Mouse (Mus musculus): Measurements from ENCODE around the gene Ube2r2. TPM values are rescaled to one million over a fixed set of nuclear protein-coding genes. Genes with fewer than 3 reads are reported as not detected.

Gene Ube2r2
- total RNA-seq, 2 experiments from 2014 or later: 78.4 to 78.6 TPM

GRCm38 (mm10) chr4:41170970-41171369, 35.4 kb downstream of the Ube2r2 start:
- DNase-seq (ENCODE audit: low spot score in 2 of 2): no peak

- no peak for DNase-seq (ENCODE audit: low spot score in 2 of 2)
Observed at GRCm38 (mm10) chr4:41174631-41175030, 39.1 kb downstream of the Ube2r2 start.

- no peak for DNase-seq (ENCODE audit: low spot score in 2 of 2)
Observed at GRCm38 (mm10) chr4:41179825-41180725, 44.5 kb downstream of the Ube2r2 start.

- DNase-seq (ENCODE audit: low spot score in 2 of 2): peak in 1 of 2 experiments; percentile 42
Observed at GRCm38 (mm10) chr4:41189809-41190208, 54.3 kb downstream of the Ube2r2 start.

- DNase-seq (ENCODE audit: low spot score in 2 of 2): no peak
Observed at GRCm38 (mm10) chr4:41192544-41193512, 57.3 kb downstream of the Ube2r2 start.

GRCm38 (mm10) chr4:41195328-41195727, 59.8 kb downstream of the Ube2r2 start:
- no peak for DNase-seq (ENCODE audit: low spot score in 2 of 2)

GRCm38 (mm10) chr4:41196861-41197610, 61.5 kb downstream of the Ube2r2 start:
- DNase-seq (ENCODE audit: low spot score in 2 of 2): peak in 1 of 2 experiments; percentile 51

- no peak for DNase-seq (ENCODE audit: low spot score in 2 of 2)
Observed at GRCm38 (mm10) chr4:41202135-41202534, 66.6 kb downstream of the Ube2r2 start.

GRCm38 (mm10) chr4:41205751-41206150, 70.2 kb downstream of the Ube2r2 start:
- DNase-seq (ENCODE audit: low spot score in 2 of 2): no peak

- DNase-seq (ENCODE audit: low spot score in 2 of 2): no peak
Observed at GRCm38 (mm10) chr4:41208050-41208449, 72.5 kb downstream of the Ube2r2 start.

- peak in 1 of 2 experiments; percentile 42 for DNase-seq (ENCODE audit: low spot score in 2 of 2)
Observed at GRCm38 (mm10) chr4:41225412-41225811, 89.9 kb downstream of the Ube2r2 start.

- DNase-seq (ENCODE audit: low spot score in 2 of 2): peak in 1 of 2 experiments; percentile 62
Observed at GRCm38 (mm10) chr4:41226351-41226750, 90.8 kb downstream of the Ube2r2 start.

- no peak for DNase-seq (ENCODE audit: low spot score in 2 of 2)
Observed at GRCm38 (mm10) chr4:41235621-41236020, 100.1 kb downstream of the Ube2r2 start.

- no peak for DNase-seq (ENCODE audit: low spot score in 2 of 2)
Observed at GRCm38 (mm10) chr4:41240916-41241315, 105.4 kb downstream of the Ube2r2 start.

Other genes starting within 250 kb of the Ube2r2 start
- gene Spink4, start 215.7 kb upstream of the Ube2r2 start, total RNA-seq (2021): not detected
- gene Bag1, start 187.4 kb upstream of the Ube2r2 start, total RNA-seq (2021): 100 to 1,000 TPM; 154 to 156 TPM
- 10 to 100 TPM; 85.7 to 87.2 TPM for gene Chmp5, start 187.3 kb upstream of the Ube2r2 start, total RNA-seq (2021)
- 10 to 100 TPM; 65.6 to 68.7 TPM for gene Nfx1, start 164.8 kb upstream of the Ube2r2 start, total RNA-seq (2021)
- gene Aqp7, start 87.6 kb upstream of the Ube2r2 start, total RNA-seq (2021): under 1 TPM in 1 of 2 experiments, not detected in 1; 0.15 TPM
- not detected for gene Aqp3, start 37.6 kb upstream of the Ube2r2 start, total RNA-seq (2021)
- gene Nol6, start 11.3 kb upstream of the Ube2r2 start, total RNA-seq (2021): 100 to 1,000 TPM; 107 to 108 TPM
- gene Ubap2, start 139.4 kb downstream of the Ube2r2 start, total RNA-seq (2021): 10 to 100 TPM; 37.7 to 39.6 TPM
- gene Dcaf12, start 179.1 kb downstream of the Ube2r2 start, total RNA-seq (2021): 10 to 100 TPM; 41.2 to 43.2 TPM
- 10 to 100 TPM; 53.7 to 54.0 TPM for gene Ubap1, start 213.3 kb downstream of the Ube2r2 start, total RNA-seq (2021)